Mouse (Mus musculus): ENCODE data around the gene Nr4a1.

Nr4a1 gene

GRCm38 (mm10) chr15:101233183-101233582, 20.9 kb upstream of the Nr4a1 start:
- peak in 1 of 2 experiments; percentile 16 for DNase-seq (ENCODE audit: low spot score in 2 of 2)

- peak in 1 of 2 experiments; percentile 19 for DNase-seq (ENCODE audit: low spot score in 2 of 2)
Observed at GRCm38 (mm10) chr15:101233641-101234275, 20.3 kb upstream of the Nr4a1 start.

DNA sequence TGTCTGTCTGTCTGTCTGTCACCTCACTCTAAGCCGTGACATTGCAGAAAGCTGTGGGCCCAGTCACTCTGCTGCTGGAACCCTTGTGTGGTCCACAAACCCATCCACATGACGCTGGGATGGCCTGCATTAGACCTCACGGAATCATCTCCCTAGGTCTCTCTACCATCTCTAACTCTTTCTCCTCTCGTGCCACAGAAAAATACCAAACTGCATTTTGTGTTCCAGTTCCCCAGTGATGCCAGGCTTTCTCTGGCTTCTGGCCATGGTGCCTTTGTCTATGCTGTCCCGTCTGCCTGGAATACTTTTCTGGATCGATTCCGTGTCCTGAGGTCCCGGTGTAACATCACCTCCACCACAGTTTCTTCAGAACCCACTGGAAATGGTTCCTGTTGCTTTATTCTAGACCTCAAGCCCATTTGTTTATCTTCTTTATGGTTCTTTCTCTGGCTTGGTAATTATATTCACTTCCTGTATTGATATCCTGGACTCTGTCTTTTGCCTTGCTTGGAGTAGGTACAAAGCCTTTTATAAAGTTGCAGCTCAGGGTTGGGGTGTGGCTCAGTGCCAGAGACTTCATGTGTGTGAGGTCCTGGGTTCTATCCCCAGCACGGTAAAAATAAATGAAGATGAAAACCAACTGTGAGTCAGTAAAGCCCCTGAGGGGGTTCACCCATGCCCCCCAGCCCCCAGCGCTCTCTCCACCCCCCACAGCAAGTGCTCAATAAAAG, 19.3 kb upstream of the Nr4a1 start:
- DNase-seq (ENCODE audit: low spot score in 2 of 2), result peak in 1 of 2 experiments; percentile 16

DNA sequence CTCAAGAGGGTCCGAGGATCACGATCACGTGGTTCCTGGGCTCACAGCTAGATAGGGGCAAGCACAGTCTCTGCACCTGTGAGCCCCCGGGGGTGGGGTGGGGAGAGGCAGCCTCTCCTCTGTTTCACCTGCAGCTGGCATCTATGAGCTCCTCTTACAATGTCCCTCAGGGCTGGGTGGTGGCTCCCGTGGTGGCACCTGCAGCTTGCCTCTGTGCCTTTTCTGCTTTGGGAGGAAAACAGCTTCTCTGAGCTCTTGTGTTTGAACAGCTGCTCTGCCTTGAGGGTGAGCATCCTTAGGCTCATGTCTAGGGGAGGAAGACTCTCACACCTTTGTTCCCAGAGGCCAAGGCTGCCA, 18.7 kb upstream of the Nr4a1 start:
- DNase-seq (ENCODE audit: low spot score in 2 of 2), result peak in 1 of 2 experiments; percentile 17

GRCm38 (mm10) chr15:101235728-101236327, 18.2 kb upstream of the Nr4a1 start:
- peak in 1 of 2 experiments; percentile 16 for DNase-seq (ENCODE audit: low spot score in 2 of 2)

GRCm38 (mm10) chr15:101236878-101237277, 17.2 kb upstream of the Nr4a1 start:
- peak; percentile 55 to 79 for DNase-seq (ENCODE audit: low spot score in 2 of 2)

DNA sequence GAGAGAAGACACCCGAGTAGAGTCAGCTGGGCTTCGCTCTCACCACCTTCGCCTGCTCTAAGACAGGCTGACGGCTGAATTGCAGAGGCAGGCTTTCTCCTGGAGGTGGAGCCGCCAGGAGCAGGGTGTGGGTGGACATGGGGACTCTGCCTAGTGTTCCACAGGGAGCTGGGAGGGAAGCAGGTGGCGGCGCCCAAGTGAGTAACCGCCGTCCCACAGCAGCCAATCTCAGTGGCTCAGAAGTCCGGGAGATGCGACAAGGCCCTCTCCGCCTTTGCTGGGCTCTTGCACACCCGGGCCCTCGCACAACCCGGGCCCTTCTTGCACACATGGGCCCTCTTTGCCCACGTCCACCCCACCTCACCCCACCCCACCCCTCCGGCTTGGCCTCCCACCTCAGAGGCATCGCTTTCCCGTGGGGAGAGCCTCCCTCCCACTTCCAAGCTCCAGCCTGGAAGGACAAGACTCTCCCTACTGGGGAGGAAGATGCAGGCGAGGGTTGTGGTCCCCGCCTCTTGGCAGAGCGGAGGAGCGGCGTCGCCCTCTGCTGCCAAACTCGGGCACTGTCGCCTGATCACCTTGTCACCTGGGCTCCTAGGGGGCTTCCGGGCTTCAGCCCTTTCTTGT, 15.1 kb upstream of the Nr4a1 start:
- DNase-seq (ENCODE audit: low spot score in 2 of 2), result peak in 1 of 2 experiments; percentile 52

- DNase-seq (ENCODE audit: low spot score in 2 of 2), result no peak
Observed at GRCm38 (mm10) chr15:101239821-101240220, 14.2 kb upstream of the Nr4a1 start.

GRCm38 (mm10) chr15:101240799-101241204, 13.3 kb upstream of the Nr4a1 start:
- DNase-seq (ENCODE audit: low spot score in 2 of 2), result peak; percentile 75 to 86

- DNase-seq (ENCODE audit: low spot score in 2 of 2), result no peak
Observed at GRCm38 (mm10) chr15:101241236-101241635, 12.8 kb upstream of the Nr4a1 start.

DNA sequence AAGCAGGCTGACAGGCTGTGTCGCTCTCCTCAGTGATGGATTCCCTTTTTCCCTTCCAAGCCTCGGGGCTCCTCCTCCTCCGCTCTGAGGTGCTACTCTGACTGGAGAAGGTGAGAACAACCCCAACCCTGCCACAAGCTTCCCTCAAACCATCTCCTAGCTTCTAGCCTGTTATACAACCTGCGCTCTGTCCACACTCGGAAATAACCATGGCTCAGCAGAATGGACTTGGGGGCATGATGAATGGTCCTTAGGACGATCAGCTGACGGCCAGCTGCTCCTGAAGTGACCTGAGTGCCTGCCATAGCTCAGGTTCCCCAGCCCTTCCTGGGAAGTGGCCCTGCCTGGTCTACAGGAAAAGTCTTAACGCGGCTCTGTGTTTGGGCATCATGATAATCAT, 12.2 kb upstream of the Nr4a1 start:
- DNase-seq (ENCODE audit: low spot score in 2 of 2), result no peak

DNA sequence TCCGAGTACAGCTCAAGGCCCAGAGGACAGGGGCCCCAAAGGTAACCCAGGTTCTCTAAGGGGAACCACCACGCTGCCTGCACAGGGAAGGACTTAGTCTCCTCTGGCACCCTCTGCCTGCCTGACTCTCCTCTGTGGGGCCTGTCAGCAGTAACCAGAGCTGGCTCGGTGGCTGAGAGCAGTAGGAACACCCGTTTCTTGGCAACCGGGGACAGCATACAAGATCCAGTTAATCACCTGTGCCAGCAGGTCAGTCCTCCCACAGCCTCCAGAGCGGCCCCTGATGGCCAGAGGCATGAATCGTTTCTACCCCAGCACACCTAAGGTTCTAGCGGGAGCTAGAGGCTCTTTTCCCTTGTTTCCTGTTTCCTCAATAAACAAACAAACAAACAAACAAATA, 11.4 kb upstream of the Nr4a1 start:
- DNase-seq (ENCODE audit: low spot score in 2 of 2), result no peak

- DNase-seq (ENCODE audit: low spot score in 2 of 2), result no peak
Observed at GRCm38 (mm10) chr15:101244012-101244411, 10.1 kb upstream of the Nr4a1 start.

DNA sequence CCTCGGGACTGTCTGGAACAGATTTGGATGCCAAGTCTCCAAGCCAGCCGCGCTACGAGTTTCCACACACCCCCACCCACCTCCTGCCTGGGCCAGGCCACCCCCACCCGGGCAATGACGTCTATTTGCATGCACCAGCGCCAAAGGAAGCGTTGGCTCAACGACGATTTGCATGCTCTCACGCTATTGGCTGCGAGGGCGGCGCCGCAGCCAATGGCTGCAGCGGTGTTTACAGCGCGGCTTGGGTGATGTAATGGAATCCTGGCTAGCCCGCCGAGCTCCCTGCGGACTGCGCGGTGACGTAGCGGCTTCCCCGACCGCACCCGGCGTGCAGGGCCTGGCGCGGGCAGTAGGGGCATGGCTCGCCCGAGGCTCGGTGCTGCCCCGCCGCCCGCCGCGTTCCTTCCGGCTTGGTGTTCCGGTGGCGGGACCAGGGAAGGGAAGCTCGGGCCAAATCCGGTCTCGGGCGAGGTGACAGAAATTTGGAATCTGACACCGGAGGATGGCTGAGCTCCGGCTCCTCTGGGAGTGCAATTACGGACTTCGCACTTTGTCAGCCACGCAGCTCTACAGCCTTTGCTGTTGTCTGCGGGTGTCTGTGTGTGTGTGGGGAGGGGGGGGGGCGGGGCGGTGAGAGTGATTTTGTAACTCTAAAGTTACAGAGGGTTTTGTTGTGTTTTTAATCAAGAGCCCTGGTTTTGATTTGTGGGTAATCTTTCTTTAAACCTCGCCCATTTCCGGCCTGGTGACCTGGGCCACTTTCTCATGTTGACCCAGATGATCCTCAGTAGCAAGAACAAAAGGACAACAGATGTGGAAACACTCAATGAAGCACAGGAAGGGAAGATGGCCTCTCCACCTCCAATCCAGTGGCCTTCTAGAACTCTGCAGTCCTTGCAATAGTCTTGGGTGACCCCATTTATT, 7.6 kb upstream of the Nr4a1 start:
- DNase-seq (ENCODE audit: low spot score in 2 of 2), result peak; percentile 94

DNA sequence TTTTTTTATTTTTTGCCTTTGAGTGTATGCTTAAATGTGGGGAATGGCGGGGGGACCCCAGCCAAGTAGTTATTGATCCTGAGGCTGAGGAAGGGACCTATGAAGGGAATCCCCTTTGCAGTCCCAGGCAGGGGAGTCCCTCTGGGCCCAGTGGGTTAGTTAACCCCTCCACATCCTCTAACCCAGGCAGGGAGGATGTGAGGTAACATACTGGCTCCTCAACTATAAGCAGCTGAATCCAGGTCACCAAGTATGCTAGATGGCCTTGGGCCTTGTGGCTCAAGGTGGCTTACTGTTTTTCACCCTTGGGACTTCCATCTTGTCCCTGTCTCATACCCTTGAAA, 6.9 kb upstream of the Nr4a1 start:
- no peak for DNase-seq (ENCODE audit: low spot score in 2 of 2)

DNA sequence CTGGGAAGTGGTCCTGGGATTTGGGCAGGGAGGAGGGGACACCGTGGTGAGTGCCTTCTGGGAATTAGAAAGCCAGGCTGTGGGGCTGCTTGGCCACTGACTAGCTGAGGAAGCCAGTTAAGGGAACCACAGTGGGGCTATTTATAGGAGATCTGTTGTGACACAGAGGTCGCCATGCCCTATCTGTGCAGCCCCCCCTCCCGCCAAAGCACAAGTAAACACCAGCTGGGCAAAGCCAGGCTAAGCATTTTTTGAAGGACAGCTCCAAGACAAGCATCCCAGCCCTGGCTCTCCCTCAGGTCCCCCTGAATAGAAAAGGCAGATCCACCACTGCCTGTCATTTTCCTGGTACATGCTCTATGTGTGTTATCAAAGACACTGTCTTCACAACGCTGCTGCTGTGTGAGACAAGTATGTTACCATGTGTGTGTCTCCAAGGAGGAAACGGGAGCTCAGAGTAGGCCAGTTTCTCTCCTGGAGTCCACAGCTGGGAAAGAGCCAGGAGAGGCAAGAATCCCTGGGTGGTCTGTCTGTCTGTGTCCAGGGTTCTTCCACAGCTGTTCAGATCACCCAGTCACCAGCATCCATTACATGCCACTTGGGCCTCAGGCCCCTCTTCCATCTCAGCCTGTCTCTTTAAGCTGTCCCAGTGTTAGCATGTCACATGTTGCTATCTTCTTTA, 5.9 kb upstream of the Nr4a1 start:
- DNase-seq (ENCODE audit: low spot score in 2 of 2), result no peak

DNA sequence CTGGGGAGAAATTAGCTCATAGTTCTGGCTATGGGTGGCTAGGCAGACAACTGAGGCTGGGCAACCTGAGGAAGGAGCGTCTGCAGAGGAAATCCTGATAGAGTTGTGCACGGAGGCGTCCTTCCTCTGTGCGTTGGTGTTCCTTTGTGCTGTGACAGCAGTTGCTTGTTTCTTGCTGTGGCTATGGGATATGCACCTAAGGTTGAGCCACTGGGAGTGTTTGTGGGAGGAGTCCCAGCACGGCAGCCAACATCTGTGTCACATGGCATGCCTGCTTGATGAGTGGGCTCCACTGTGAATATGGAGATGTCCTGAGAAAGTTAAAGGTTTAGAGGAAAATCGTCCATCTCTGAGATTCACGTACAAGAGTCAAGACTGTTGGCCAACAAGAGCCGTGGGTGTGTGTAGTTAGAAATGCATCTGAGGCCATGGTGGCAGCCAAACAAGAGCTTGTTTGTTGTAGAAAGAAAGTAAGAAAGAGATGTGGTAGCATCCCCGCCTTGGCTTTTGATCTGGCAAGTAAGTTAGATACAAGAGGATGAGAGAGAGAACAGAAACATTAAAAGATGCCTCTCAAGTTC, 3.8 kb upstream of the Nr4a1 start:
- DNase-seq (ENCODE audit: low spot score in 2 of 2), result no peak

DNA sequence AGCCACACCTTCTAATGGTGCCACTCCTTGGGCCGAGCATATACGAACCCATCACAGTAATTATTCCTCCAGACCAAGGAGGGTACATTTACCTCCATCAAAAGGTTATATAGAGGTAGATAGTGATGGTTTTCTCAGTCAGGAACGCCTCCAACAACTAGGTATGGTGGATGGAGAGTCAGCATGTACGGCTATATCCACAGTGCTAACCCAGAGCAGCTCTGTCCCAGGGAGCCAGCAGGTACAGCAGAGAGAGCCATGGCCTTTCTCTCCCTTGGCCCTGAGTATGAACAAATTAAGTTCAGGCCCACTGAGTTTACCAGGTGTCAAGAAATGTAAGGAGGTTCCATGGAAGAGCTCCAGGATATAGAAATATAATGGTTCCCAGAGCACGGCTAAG, 2.1 kb upstream of the Nr4a1 start:
- DNase-seq (ENCODE audit: low spot score in 2 of 2), result no peak

- DNase-seq (ENCODE audit: low spot score in 2 of 2), result no peak
Observed at GRCm38 (mm10) chr15:101252614-101253013, 1.5 kb upstream of the Nr4a1 start.

GRCm38 (mm10) chr15:101253563-101253885, 545 bp upstream of the Nr4a1 start:
- DNase-seq (ENCODE audit: low spot score in 2 of 2), result no peak

Data from urinary bladder, postnatal 4 days (tissue).